Mouse (Mus musculus) left cerebral cortex, postnatal 10 days (tissue): ENCODE data around the gene Ctbp1. TPM values are rescaled to one million over a fixed set of nuclear protein-coding genes. Genes with fewer than 3 reads are reported as not detected.

Experiments
- DNase-seq, 2 experiments: peaks; one replicate each; pipeline ENCODE4 v3.0.0; 2021 to 2022; ENCODE audit warnings: low spot score in 2 of 2, mixed read lengths in 1 of 2; ENCODE audit errors: extremely low spot score in 1 of 2
- intact Hi-C: fragments of 180-260 bp; cut with DNase I; formaldehyde crosslinking; loops from one replicate; pipeline ENCODE4 v1.15.1; 2025
- total RNA-seq, 2 experiments: library from RNA; stranded (reverse); gene quantifications; 2 replicates each; pipeline ENCODE4 v1.2.3; 2021

The Ctbp1 gene
- total RNA-seq, 2 experiments from 2014 or later, result 275 to 299 TPM

DNA sequence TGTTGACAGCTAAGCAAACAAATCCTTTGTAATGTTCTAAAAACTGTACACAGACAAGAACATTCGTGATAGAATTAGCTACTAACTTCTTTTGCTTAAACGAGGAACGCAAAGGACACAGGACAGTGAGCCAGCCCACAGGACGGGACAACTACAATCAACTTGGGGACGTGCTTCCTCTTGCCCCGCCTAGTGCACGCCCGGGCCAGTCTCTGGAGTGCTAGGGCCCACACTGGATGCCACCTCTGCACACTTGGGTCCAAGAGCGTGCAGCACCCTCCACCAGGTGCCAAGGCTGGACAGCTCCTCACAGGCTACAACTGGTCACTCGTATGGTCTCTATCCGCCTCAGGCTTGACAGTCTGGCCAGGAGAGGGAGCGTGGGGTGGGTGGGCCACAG is 26.6 kb downstream of the Ctbp1 start:
- DNase-seq, result no peak
- intact Hi-C loops, result loop anchor here (5.0 kb wide), 1 partner anchor 46 kb away; no protein-coding TSS in a partner anchor

DNA sequence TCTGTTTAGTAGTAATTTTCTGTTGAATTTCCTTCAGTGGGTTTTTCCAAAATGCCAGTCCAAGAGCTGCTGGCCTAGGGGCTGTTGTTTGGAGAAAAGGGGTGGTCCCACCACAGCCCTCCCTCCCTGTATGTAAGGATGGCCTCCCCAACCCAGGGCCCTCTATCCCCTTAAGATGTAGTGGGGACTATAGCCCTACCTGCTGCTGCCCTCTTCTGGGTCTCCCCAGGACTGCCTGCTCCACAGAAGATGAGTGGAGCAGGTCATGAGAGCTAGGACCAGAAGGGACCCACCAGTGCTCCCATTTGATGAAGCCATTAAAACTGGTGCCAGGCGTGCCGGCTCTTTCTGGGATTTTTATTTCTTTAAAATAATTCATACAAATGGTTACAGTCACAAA is 27.4 kb downstream of the Ctbp1 start:
- intact Hi-C loops, result loop anchor here (5.0 kb wide), 1 partner anchor 45 kb away; no protein-coding TSS in a partner anchor
- DNase-seq, result peak in 1 of 2 experiments; percentile 52

GRCm38 (mm10) chr5:33245701-33246100 is 29.1 kb downstream of the Ctbp1 start:
- intact Hi-C loops, result loop anchor here (5.0 kb wide), 1 partner anchor 43 kb away; no protein-coding TSS in a partner anchor
- DNase-seq, result peak; percentile 46 to 53

DNA sequence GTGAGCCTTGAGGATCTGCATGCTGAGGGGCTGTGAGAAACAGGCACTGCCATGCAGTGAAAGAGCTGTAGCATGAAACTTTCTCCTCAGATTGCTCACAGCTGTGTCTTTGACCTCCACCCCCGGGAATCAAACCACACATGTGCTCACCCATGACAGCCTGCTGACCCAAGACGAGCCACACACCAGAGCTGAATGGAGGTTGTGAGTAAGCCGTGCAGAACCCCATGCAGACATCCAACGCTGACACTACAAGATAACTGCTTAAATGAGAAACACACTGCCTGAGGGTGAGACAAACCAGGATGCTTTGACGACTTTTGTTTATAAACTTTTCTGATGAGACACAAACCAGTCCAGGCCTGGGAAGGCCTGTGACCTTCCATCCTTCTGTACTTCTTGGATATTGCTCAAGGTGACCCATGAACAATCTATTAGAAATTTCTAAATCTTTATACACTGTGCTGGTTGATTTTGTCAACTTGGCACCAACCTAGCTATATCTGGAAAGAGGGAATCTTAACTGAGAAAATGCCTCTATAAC is 30.3 kb downstream of the Ctbp1 start:
- intact Hi-C loops, result no loop called here

GRCm38 (mm10) chr5:33239934-33240333 is 34.9 kb downstream of the Ctbp1 start:
- intact Hi-C loops, result no loop called here
- no peak for DNase-seq

More for the DNA sequence above, 30.3 kb downstream of the Ctbp1 start:
- no peak for DNase-seq

DNA sequence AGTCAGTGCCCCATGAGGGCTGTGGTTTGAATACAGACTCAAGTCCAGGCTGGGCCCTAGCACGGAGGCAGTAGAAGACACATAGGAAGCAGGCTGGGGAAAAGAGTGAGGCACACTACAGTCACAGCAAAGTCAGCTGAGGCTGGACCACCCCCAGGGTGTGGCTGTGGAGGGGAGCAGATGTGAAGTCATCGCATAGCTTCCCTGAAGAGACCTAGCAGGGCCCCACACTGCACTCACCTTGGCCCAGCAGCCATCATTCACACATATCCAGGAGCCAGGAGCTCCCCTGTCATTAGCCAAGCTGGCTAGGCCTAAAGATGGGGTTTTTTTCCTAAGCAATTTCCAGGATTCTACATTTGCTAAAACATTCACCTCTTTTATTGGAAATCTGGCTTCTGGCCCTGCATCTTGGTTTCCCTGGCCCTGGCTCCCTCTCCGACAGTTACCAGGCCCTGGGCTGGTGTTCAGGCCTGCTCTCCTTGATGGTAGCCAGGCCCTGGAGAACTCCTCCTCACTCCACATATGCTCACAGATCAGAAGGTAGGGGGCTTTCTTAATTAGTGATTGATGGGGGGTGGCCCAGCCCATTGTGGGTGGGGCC is 35.6 kb downstream of the Ctbp1 start:
- DNase-seq, result no peak
- intact Hi-C loops, result no loop called here

- intact Hi-C loops, result no loop called here
- DNase-seq, result no peak
These were observed 36.5 kb downstream of the Ctbp1 start for GRCm38 (mm10) chr5:33238256-33238645.

DNA sequence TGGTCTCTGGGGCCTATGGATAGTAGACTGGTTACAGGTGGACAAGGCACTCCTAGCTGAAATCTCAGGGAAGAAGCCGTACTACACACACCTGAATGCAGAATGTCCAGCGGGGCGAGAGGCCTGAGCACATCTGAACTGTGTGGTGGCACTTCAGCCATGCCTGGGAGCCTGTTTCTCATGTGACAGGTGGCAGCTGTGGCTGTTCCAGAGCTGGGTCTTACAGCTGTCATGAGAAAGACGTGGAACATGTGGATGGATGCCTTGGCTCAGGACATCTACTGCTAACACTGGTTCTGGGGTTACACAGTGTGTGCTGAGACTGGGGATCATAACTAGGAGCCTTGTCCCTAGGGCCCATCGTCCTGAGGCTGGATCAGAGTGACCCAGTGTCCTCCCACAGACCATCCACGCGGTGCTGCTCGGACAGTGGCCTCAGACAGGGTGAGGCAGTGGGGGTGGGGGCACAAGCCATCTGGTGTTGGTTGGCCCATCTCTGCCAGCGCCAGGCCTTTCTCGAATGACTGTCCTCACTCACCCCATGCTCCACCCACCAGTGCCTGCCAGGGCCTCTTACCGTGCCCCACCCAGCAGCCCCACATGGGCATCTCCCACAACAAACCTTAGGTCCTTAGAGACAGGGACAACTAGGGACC is 37.1 kb downstream of the Ctbp1 start:
- intact Hi-C loops, result no loop called here
- DNase-seq, result no peak

- intact Hi-C loops, result no loop called here
- DNase-seq, result no peak
These were observed 40.3 kb downstream of the Ctbp1 start for GRCm38 (mm10) chr5:33234391-33235031.

GRCm38 (mm10) chr5:33232791-33233190 is 42.0 kb downstream of the Ctbp1 start:
- DNase-seq, result no peak
- intact Hi-C loops, result no loop called here

DNA sequence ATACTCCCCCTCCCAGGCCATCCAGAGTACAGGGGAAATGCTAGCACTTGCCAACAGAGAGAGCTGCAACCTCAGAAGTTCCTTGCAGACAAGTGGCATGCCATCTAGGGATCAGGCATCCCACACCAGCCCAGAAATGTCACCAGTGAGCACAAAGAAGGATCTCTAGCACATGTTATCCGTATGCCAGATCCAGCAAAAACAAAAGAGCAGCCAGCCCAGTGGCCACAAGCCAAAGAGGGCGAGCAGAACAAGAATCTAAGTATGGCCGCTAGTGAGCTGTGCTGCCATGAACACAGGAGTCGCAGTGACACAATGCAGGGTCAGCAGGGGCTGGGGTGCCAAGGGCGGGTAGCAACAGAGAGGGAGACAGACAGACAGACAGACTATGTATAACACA is 44.5 kb downstream of the Ctbp1 start:
- DNase-seq, result no peak
- intact Hi-C loops, result no loop called here

GRCm38 (mm10) chr5:33228428-33228827 is 46.4 kb downstream of the Ctbp1 start:
- intact Hi-C loops, result no loop called here
- peak in 1 of 2 experiments; percentile 72 for DNase-seq

DNA sequence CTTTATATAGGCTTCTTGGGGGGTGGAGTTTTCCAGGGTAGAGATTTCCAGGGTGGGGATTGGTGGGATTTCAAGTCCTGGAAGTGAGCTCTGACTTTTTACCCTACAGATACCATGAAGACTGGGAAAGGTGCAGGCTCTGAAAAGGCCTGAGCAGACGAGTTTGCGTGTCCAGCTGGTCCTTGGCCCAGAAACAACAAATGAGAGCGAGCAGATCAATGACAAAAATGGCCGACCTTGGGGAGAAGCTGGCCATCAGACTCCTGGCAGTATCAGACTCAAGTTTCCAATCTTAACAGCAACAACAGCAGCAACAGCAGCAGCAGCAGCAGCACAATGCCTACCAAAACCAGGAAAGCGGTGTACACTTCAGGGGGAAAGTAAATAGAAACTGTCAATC is 49.1 kb downstream of the Ctbp1 start:
- DNase-seq, result no peak
- intact Hi-C loops, result no loop called here

DNA sequence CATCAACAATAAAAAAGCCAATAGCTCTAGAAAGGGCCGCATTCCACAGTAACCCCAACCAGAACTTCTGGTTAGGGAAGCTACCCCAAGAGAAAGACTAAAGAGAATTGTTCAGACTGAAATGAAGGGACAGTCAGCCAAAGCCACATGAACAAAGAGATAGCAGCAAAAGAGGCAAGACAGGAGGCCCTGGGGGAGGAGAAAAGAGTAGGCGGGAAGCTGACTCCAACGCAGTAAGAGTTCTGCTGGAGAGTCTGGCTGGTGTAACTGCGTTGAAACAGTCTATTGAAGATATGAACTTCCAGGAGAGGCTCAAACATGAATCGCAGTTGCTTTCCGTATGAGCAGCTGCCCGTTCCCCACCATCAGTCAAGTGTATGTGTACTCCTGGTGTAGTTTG is 50.3 kb downstream of the Ctbp1 start:
- DNase-seq, result no peak
- intact Hi-C loops, result no loop called here

DNA sequence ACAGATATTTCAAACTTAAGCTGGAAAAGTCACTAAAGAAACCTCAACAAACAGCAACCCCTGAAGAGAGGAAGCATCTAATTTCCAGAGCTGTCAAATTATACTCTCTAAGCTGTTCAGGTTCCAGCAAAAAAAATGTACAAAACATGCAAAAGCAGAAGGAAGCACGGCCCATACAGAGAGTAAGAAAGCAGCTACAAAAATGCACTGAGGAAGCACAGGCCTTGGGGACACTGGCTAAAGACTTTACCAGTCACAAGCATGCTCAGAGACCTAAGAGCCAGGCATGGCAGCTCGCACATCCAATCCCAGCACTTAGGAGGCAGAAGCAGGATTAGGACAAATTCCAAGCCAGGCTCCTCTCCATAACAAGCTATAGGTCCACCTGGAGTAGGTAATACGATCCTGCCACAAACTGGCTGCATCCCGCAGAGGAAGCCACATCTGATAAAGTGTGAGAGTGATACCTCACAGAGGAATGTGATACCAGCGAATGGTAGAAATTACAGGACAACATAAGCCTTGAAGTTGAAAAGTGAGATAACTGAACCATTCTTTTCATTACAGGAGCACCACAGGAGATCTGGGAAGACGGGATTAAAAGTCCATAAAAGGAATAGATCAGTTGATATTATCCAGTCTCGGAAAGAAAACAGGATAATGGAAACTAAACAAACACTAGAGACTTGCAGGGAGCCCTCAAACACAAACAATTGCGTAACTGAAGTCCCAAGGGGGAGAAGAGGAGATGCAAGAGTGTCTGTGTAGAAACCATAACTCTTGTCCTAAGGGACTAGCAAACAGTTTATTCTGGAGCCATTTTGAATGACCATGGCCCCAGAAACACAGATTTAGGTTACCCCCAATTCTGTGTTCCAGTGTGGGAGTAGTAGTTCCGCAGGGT is 51.7 kb downstream of the Ctbp1 start:
- intact Hi-C loops, result no loop called here

DNA sequence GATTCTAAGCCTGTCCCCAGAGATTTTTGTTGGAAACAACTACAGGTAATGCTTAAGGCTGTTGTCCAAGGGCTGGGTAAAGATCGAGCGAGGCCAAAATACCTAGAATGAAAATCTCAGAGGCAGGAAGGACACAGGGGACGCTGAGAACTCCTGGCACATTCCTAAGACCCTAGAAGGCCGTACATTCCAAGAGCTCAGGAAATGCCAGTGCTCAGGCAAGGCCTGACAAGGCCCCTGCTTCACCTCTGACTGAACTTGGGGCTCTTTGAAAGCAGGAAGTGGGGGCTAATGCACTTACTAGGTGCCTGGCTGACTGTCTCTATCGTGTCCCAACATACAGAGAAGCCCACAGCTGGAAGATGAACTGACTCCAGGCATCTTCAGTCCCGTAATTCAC is 52.4 kb downstream of the Ctbp1 start:
- no peak for DNase-seq

More for the DNA sequence above, 51.7 kb downstream of the Ctbp1 start:
- no peak for DNase-seq

GRCm38 (mm10) chr5:33220350-33221044 is 54.3 kb downstream of the Ctbp1 start:
- intact Hi-C loops, result no loop called here
- DNase-seq, result peak; percentile 50 to 65

More for the DNA sequence above, 52.4 kb downstream of the Ctbp1 start:
- intact Hi-C loops, result no loop called here

GRCm38 (mm10) chr5:33219831-33220230 is 55.0 kb downstream of the Ctbp1 start:
- intact Hi-C loops, result no loop called here
- no peak for DNase-seq
